Mouse (Mus musculus) MEL (cell line): ENCODE data around the gene Cd3g.

Source experiments
- CHD1 ChIP-seq: IDR thresholded peaks from 2 replicates; pipeline ENCODE4 v1.6.1; 2012; ENCODE audit warnings: low read depth, mild to moderate bottlenecking, inconsistent platforms, low read length, improper control_type of control experiment
- CTCF ChIP-seq, 3 experiments: IDR thresholded peaks in 2 of 3; conservative IDR thresholded peaks in 1 of 3; 2 replicates each; pipeline ENCODE4 v1.5.1; 2011 to 2012; ENCODE audit warnings: low read length in 3 of 3, low read depth in 2 of 3, mild to moderate bottlenecking in 2 of 3, improper control_type of control experiment in 1 of 3, inconsistent platforms in 1 of 3, mixed read lengths in 1 of 3, moderate library complexity in 1 of 3; ENCODE audit not compliant: control insufficient read depth in 1 of 3, insufficient read depth in 1 of 3, poor library complexity in 1 of 3, severe bottlenecking in 1 of 3
- ELF1 ChIP-seq: IDR thresholded peaks from 2 replicates; pipeline ENCODE4 v1.6.1; 2014; ENCODE audit warnings: low read depth, mild to moderate bottlenecking, inconsistent platforms, low read length, improper control_type of control experiment, moderate library complexity
- EP300 ChIP-seq, 2 experiments: IDR thresholded peaks; 2 replicates each; pipeline ENCODE4 v1.6.1; 2011; ENCODE audit warnings: improper control_type of control experiment in 2 of 2, low read length in 2 of 2, low read depth in 1 of 2, mild to moderate bottlenecking in 1 of 2
- GABPA ChIP-seq: IDR thresholded peaks from 2 replicates; pipeline ENCODE4 v1.6.1; 2012; ENCODE audit warnings: low read depth, mild to moderate bottlenecking, inconsistent platforms, low read length, improper control_type of control experiment, moderate library complexity
- GATA1 ChIP-seq: IDR thresholded peaks from 2 replicates; pipeline ENCODE4 v1.6.1; 2011; ENCODE audit warnings: low read depth, low read length, improper control_type of control experiment
- HCFC1 ChIP-seq: IDR thresholded peaks from 2 replicates; pipeline ENCODE4 v1.6.1; 2012; ENCODE audit warnings: low read depth, mild to moderate bottlenecking, inconsistent platforms, low read length, improper control_type of control experiment, moderate library complexity
- MAFK ChIP-seq: IDR thresholded peaks from 2 replicates; pipeline ENCODE4 v1.6.1; 2011; ENCODE audit warnings: low read depth, mild to moderate bottlenecking, low read length, improper control_type of control experiment, borderline replicate concordance
- MXI1 ChIP-seq: IDR thresholded peaks from 2 replicates; pipeline ENCODE4 v1.6.1; 2011; ENCODE audit warnings: mild to moderate bottlenecking, low read depth, low read length, improper control_type of control experiment
- POLR2A ChIP-seq, 2 experiments: IDR thresholded peaks; 2 replicates each; pipeline ENCODE4 v1.6.1; 2011 to 2012; ENCODE audit warnings: low read length in 2 of 2, mild to moderate bottlenecking in 2 of 2, control low read depth in 1 of 2, improper control_type of control experiment in 1 of 2, low read depth in 1 of 2, moderate library complexity in 1 of 2; ENCODE audit not compliant: control insufficient read depth in 1 of 2, insufficient read depth in 1 of 2, poor library complexity in 1 of 2
- POLR2AphosphoS5 ChIP-seq: IDR thresholded peaks from 2 replicates; pipeline ENCODE4 v1.6.1; 2012; ENCODE audit warnings: low read depth, borderline replicate concordance, mild to moderate bottlenecking, inconsistent platforms, low read length, moderate library complexity, mixed read lengths
- TAL1 ChIP-seq: IDR thresholded peaks from 2 replicates; pipeline ENCODE4 v1.6.1; 2012; ENCODE audit warnings: mild to moderate bottlenecking, inconsistent platforms, low read length, moderate library complexity, mixed read lengths
- USF2 ChIP-seq, 2 experiments: IDR thresholded peaks; 2 replicates each; pipeline ENCODE4 v1.6.1; 2011 to 2012; ENCODE audit warnings: improper control_type of control experiment in 2 of 2, low read length in 2 of 2, borderline replicate concordance in 1 of 2, inconsistent platforms in 1 of 2, low read depth in 1 of 2, mild to moderate bottlenecking in 1 of 2; ENCODE audit not compliant: insufficient read depth in 1 of 2
- ZC3H11A ChIP-seq: IDR thresholded peaks from 2 replicates; pipeline ENCODE4 v1.6.1; 2012; ENCODE audit warnings: low read depth, mild to moderate bottlenecking, inconsistent platforms, low read length, improper control_type of control experiment

- TF ChIP-seq CTCF (IDR thresholded peaks at IDR 0.05 in 2 of 3, conservative IDR thresholded peaks at IDR 0.05 in 1 of 3; ENCODE audit: control insufficient read depth in 1 of 3, insufficient read depth in 1 of 3, low read depth in 2 of 3, low read length in 3 of 3, poor library complexity in 1 of 3, severe bottlenecking in 1 of 3) (no peak), ZC3H11A (no peak), CHD1 (no peak), USF2 (IDR thresholded peaks at IDR 0.05; ENCODE audit: borderline replicate concordance in 1 of 2, insufficient read depth in 1 of 2, low read depth in 1 of 2, low read length in 2 of 2) (no peak), POLR2A (IDR thresholded peaks at IDR 0.05; ENCODE audit: control insufficient read depth in 1 of 2, insufficient read depth in 1 of 2, low read depth in 1 of 2, low read length in 2 of 2, poor library complexity in 1 of 2) (no peak), POLR2AphosphoS5 (no peak), GATA1 (no peak), TAL1 (no peak), ELF1 (no peak), EP300 (IDR thresholded peaks at IDR 0.05; ENCODE audit: low read depth in 1 of 2, low read length in 2 of 2) (no peak), HCFC1 (no peak), GABPA (no peak), MAFK (no peak), MXI1 (no peak)
Measured at GRCm38 (mm10) chr9:45027376-45027775, 47.1 kb upstream of the Cd3g start.
